20 mouse cellular contexts compared by ENCODE assay signal in genomic region chr16:34073930-34074329, GRCm38 (mm10).
DNase-seq lines count a peak whose midpoint lies in the region; ATAC-seq and TF ChIP-seq lines count a peak whose summit lies in the region.
"Had no signal": no experiment of that assay in that cellular context is flagged by ENCODE, and none has a peak within 500 bp of the region (broad histone marks: within the 10 kb centered on the region; RNA-seq: fewer than 3 reads in every experiment).

No protein-coding gene starts in this region.

- CTCF ChIA-PET in Patski (lab: Charles Lee): interaction anchor here (1.0 kb wide), 1 partner anchor 9 kb away, joined by 3 read pairs; no protein-coding TSS in a partner anchor

- H3K4me2 ChIP-seq in midbrain, postnatal 0 days (ENCODE audit: low read depth, low read length, poor library complexity, severe bottlenecking): no peak overlapping the region
- no peak overlapping the region for H3K4me2 ChIP-seq in forebrain, embryonic 14.5 days (ENCODE audit: low read length)
- H3K4me2 ChIP-seq: embryonic facial prominence, embryonic 15.5 days; hindbrain, embryonic 15.5 days; liver, embryonic 15.5 days; midbrain, embryonic 12.5 days had no signal

- no peaks in the 10 kb centered on the region for H3K9me3 ChIP-seq in midbrain, postnatal 0 days (ENCODE audit: low read length)
- H3K9me3 ChIP-seq in midbrain, embryonic 10.5 days (replicated peaks): no peaks in the 10 kb centered on the region
- no peaks in the 10 kb centered on the region for H3K9me3 ChIP-seq in forebrain, embryonic 14.5 days (replicated peaks; ENCODE audit: control insufficient read depth, low read length)
- H3K9me3 ChIP-seq: embryonic facial prominence, embryonic 15.5 days; forebrain, embryonic 10.5 days; hindbrain, embryonic 15.5 days; liver, embryonic 15.5 days; midbrain, embryonic 12.5 days had no signal

- POLR2A ChIA-PET in Patski (lab: Charles Lee): no interaction called here

- no peak for DNase-seq in layer of hippocampus, adult 2 months (ENCODE audit: low spot score in 2 of 2)
- no peak for DNase-seq in layer of hippocampus, postnatal 36 days
- DNase-seq in midbrain, postnatal 0 days (ENCODE audit: low spot score): no peak
- DNase-seq in midbrain, embryonic 10.5 days (ENCODE audit: low spot score): no peak
- no peak for DNase-seq in Patski (ENCODE audit: low read depth, low spot score)
- DNase-seq in forebrain, embryonic 14.5 days (ENCODE audit: low spot score): no peak
- DNase-seq in frontal cortex, postnatal 10 days (ENCODE audit: low spot score in 2 of 2): no peak
- DNase-seq: cerebellum, adult 9-10 months; gastrocnemius, postnatal 36 days; heart, postnatal 10 days; kidney, adult 8-10 months; kidney, postnatal 4 days; lung, postnatal 4 days had no signal

- no peaks in the 10 kb centered on the region for H3K36me3 ChIP-seq in midbrain, postnatal 0 days (ENCODE audit: insufficient read depth, low read length)
- no peaks in the 10 kb centered on the region for H3K36me3 ChIP-seq in midbrain, embryonic 10.5 days
- H3K36me3 ChIP-seq in forebrain, embryonic 14.5 days (ENCODE audit: control insufficient read depth, insufficient read depth, low read length): no peaks in the 10 kb centered on the region
- H3K36me3 ChIP-seq: embryonic facial prominence, embryonic 15.5 days; forebrain, embryonic 10.5 days; hindbrain, embryonic 15.5 days; liver, embryonic 15.5 days had no signal

- no peak overlapping the region for H3K27ac ChIP-seq in layer of hippocampus, adult 2 months
- H3K27ac ChIP-seq in midbrain, postnatal 0 days (ENCODE audit: low read depth, low read length): no peak overlapping the region
- no peak overlapping the region for H3K27ac ChIP-seq in midbrain, embryonic 10.5 days (replicated peaks)
- H3K27ac ChIP-seq in forebrain, embryonic 14.5 days (ENCODE audit: low read depth, low read length): no peak overlapping the region
- H3K27ac ChIP-seq: embryonic facial prominence, embryonic 15.5 days; forebrain, embryonic 10.5 days; heart, embryonic 10.5 days; hindbrain, embryonic 15.5 days; liver, embryonic 15.5 days; midbrain, embryonic 12.5 days had no signal

- 87% methylated on average over 4 of the region's 4 CpGs for WGBS in midbrain, postnatal 0 days
- WGBS in midbrain, embryonic 10.5 days: 91% methylated on average over 4 of the region's 4 CpGs
- WGBS in forebrain, embryonic 14.5 days: 94% methylated on average over 4 of the region's 4 CpGs

- no peaks in the 10 kb centered on the region for H3K4me1 ChIP-seq in midbrain, postnatal 0 days (ENCODE audit: insufficient read depth, low read length)
- H3K4me1 ChIP-seq in midbrain, embryonic 10.5 days: no peaks in the 10 kb centered on the region
- H3K4me1 ChIP-seq in forebrain, embryonic 14.5 days (ENCODE audit: control insufficient read depth, insufficient read depth, low read length): no peaks in the 10 kb centered on the region
- H3K4me1 ChIP-seq: hindbrain, embryonic 15.5 days; midbrain, embryonic 12.5 days had no signal

- no peaks in the 10 kb centered on the region for H3K27me3 ChIP-seq in midbrain, postnatal 0 days (ENCODE audit: insufficient read depth, low read length)
- no peaks in the 10 kb centered on the region for H3K27me3 ChIP-seq in midbrain, embryonic 10.5 days (ENCODE audit: low read depth, poor library complexity, severe bottlenecking)
- no peaks in the 10 kb centered on the region for H3K27me3 ChIP-seq in Patski
- no peaks in the 10 kb centered on the region for H3K27me3 ChIP-seq in forebrain, embryonic 14.5 days (replicated peaks; ENCODE audit: control insufficient read depth, insufficient read depth, low read length)
- H3K27me3 ChIP-seq: embryonic facial prominence, embryonic 15.5 days; hindbrain, embryonic 15.5 days; liver, embryonic 15.5 days; midbrain, embryonic 12.5 days had no signal

- H3K9ac ChIP-seq in midbrain, postnatal 0 days (replicated peaks; ENCODE audit: low read length, poor library complexity, severe bottlenecking): no peak overlapping the region
- H3K9ac ChIP-seq in forebrain, embryonic 14.5 days (ENCODE audit: low read length): no peak overlapping the region
- H3K9ac ChIP-seq: embryonic facial prominence, embryonic 15.5 days; hindbrain, embryonic 15.5 days; liver, embryonic 15.5 days; midbrain, embryonic 12.5 days had no signal

- no peak for ATAC-seq in midbrain, postnatal 0 days (ENCODE audit: low FRiP score)
- no peak for ATAC-seq in Patski
- no peak for ATAC-seq in forebrain, embryonic 14.5 days

- TF ChIP-seq CTCF in layer of hippocampus, adult 2 months (conservative IDR thresholded peaks at IDR 0.05): peak; percentile 43
- TF ChIP-seq CTCF in midbrain, postnatal 0 days (IDR thresholded peaks at IDR 0.05): 0 out of 2 replicates have a peak, but pooled peaks have one; percentile 28
- peak; percentile 35 for TF ChIP-seq CTCF in Patski (IDR thresholded peaks at IDR 0.05)

- H3K4me3 ChIP-seq in layer of hippocampus, adult 2 months: no peak overlapping the region
- H3K4me3 ChIP-seq in midbrain, postnatal 0 days (ENCODE audit: low read depth, low read length): no peak overlapping the region
- no peak overlapping the region for H3K4me3 ChIP-seq in midbrain, embryonic 10.5 days
- H3K4me3 ChIP-seq in forebrain, embryonic 14.5 days (ENCODE audit: low read depth, low read length): no peak overlapping the region
- H3K4me3 ChIP-seq: embryonic facial prominence, embryonic 15.5 days; forebrain, embryonic 10.5 days; heart, embryonic 10.5 days; hindbrain, embryonic 15.5 days; liver, embryonic 15.5 days; midbrain, embryonic 12.5 days; myocyte had no signal

- in situ Hi-C loops in Patski (cut with MboI; ENCODE audit: low pct_unique_long_range_greater_than_20kb): no loop called here
